Mouse (Mus musculus): ENCODE results near the gene Tap1. TPM values are rescaled to one million over a fixed set of nuclear protein-coding genes. Genes with fewer than 3 reads are reported as not detected.

Tap1 gene
- polyA plus RNA-seq, 1 experiment, result 2.7 TPM

GRCm38 (mm10) chr17:34183564-34184219 is 3.7 kb upstream of the Tap1 start:
- DNase-seq, result no peak
- H3K4me1 ChIP-seq (ENCODE audit: control insufficient read depth, insufficient read depth, low read length), result no peaks in the 10 kb centered on the region
- TF ChIP-seq CTCF (IDR thresholded peaks at IDR 0.05; ENCODE audit: borderline replicate concordance, insufficient read depth, low read depth, low read length), result no peak
- no peak for TF ChIP-seq POLR2A (IDR thresholded peaks at IDR 0.05; ENCODE audit: borderline replicate concordance, insufficient read depth, low read length)
- 50% methylated on average over 15 of the region's 15 CpGs for WGBS
- H3K27ac ChIP-seq (ENCODE audit: insufficient read depth, low read length), result no peak overlapping the region
- no peak overlapping the region for H3K4me3 ChIP-seq (replicated peaks; ENCODE audit: insufficient read depth, low read depth, low read length)
- H3K27me3 ChIP-seq (ENCODE audit: control insufficient read depth, insufficient read depth, low read length), result peaks cover 2% of the 10 kb centered on the region; the same call in 1 of the 2 replicates

GRCm38 (mm10) chr17:34185526-34185925 is 1.8 kb upstream of the Tap1 start:
- TF ChIP-seq POLR2A (IDR thresholded peaks at IDR 0.05; ENCODE audit: borderline replicate concordance, insufficient read depth, low read length) (no peak), CTCF (IDR thresholded peaks at IDR 0.05; ENCODE audit: borderline replicate concordance, insufficient read depth, low read depth, low read length) (no peak)
- peaks cover 2% of the 10 kb centered on the region; the same call in 1 of the 2 replicates for H3K27me3 ChIP-seq (ENCODE audit: control insufficient read depth, insufficient read depth, low read length)
- no peak overlapping the region for H3K4me3 ChIP-seq (replicated peaks; ENCODE audit: insufficient read depth, low read depth, low read length)
- H3K4me1 ChIP-seq (ENCODE audit: control insufficient read depth, insufficient read depth, low read length), result no peaks in the 10 kb centered on the region
- H3K27ac ChIP-seq (ENCODE audit: insufficient read depth, low read length), result no peak overlapping the region
- DNase-seq, result no peak
- WGBS, result 90% methylated on average over 9 of the region's 9 CpGs

DNA sequence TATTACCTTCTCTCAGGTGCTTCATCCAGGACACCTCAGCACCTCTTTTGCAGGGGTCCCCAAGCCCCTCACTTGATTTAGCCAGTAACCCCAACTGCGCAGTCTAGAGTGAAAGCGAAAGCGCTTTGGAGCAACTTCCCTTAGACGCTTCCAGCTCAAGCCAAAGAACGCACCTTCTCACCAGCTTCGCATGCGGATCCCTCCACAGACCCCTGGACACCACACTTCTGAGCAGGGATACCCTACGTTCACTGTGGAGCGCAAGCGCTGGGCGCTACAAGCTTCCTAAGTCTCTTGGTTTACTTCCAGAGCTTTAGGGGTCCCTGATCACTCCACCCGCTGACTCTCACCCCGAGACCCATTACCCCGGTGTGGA is 480 bp upstream of the Tap1 start:
- H3K27ac ChIP-seq (ENCODE audit: insufficient read depth, low read length), result no peak overlapping the region
- no peak for DNase-seq

GRCm38 (mm10) chr17:34188010-34188409 is 657 bp downstream of the Tap1 start:
- 2% methylated on average over 20 of the region's 20 CpGs for WGBS
- H3K4me1 ChIP-seq (ENCODE audit: control insufficient read depth, insufficient read depth, low read length), result no peaks in the 10 kb centered on the region
- no peak overlapping the region for H3K4me3 ChIP-seq (replicated peaks; ENCODE audit: insufficient read depth, low read depth, low read length)
- no peak for DNase-seq
- peaks cover 2% of the 10 kb centered on the region; the same call in 1 of the 2 replicates for H3K27me3 ChIP-seq (ENCODE audit: control insufficient read depth, insufficient read depth, low read length)
- no peak overlapping the region for H3K27ac ChIP-seq (ENCODE audit: insufficient read depth, low read length)
- no peak for TF ChIP-seq POLR2A (IDR thresholded peaks at IDR 0.05; ENCODE audit: borderline replicate concordance, insufficient read depth, low read length)
- TF ChIP-seq CTCF (IDR thresholded peaks at IDR 0.05; ENCODE audit: borderline replicate concordance, insufficient read depth, low read depth, low read length), result no peak

More for the DNA sequence above, 480 bp upstream of the Tap1 start:
- peak overlapping the region; percentile 56 for H3K4me3 ChIP-seq (replicated peaks; ENCODE audit: insufficient read depth, low read depth, low read length)
- H3K4me1 ChIP-seq (ENCODE audit: control insufficient read depth, insufficient read depth, low read length), result no peaks in the 10 kb centered on the region
- peaks cover 2% of the 10 kb centered on the region; the same call in 1 of the 2 replicates for H3K27me3 ChIP-seq (ENCODE audit: control insufficient read depth, insufficient read depth, low read length)
- TF ChIP-seq CTCF (IDR thresholded peaks at IDR 0.05; ENCODE audit: borderline replicate concordance, insufficient read depth, low read depth, low read length) (no peak), POLR2A (IDR thresholded peaks at IDR 0.05; ENCODE audit: borderline replicate concordance, insufficient read depth, low read length) (no peak)
- 2% methylated on average over 14 of the region's 14 CpGs for WGBS

DNA sequence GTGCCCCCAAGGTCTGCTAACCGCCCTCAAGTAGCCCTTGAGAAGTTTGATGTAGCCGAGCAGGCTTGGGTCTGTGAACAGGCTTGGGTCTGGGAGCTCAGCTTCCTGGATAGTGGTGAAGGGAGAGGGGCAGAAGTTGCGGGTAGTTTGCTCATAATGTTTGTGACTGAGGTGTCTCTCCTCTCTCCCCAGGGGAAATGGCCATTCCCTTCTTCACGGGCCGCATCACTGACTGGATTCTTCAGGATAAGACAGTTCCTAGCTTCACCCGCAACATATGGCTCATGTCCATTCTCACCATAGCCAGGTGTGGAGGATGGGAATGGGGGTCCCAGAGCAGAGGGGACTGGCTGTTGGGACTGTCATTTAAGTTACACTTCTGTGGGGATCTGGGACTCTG is 1.6 kb downstream of the Tap1 start:
- Histone ChIP-seq H3K4me3 (replicated peaks; ENCODE audit: insufficient read depth, low read depth, low read length) (no peak overlapping the region), H3K27ac (ENCODE audit: insufficient read depth, low read length) (no peak overlapping the region), H3K27me3 (ENCODE audit: control insufficient read depth, insufficient read depth, low read length) (peaks cover 2% of the 10 kb centered on the region; the same call in 1 of the 2 replicates), H3K4me1 (ENCODE audit: control insufficient read depth, insufficient read depth, low read length) (no peaks in the 10 kb centered on the region)
- no peak for DNase-seq
- WGBS, result 82% methylated on average over 6 of the region's 6 CpGs
- TF ChIP-seq CTCF (IDR thresholded peaks at IDR 0.05; ENCODE audit: borderline replicate concordance, insufficient read depth, low read depth, low read length) (no peak), POLR2A (IDR thresholded peaks at IDR 0.05; ENCODE audit: borderline replicate concordance, insufficient read depth, low read length) (no peak)

DNA sequence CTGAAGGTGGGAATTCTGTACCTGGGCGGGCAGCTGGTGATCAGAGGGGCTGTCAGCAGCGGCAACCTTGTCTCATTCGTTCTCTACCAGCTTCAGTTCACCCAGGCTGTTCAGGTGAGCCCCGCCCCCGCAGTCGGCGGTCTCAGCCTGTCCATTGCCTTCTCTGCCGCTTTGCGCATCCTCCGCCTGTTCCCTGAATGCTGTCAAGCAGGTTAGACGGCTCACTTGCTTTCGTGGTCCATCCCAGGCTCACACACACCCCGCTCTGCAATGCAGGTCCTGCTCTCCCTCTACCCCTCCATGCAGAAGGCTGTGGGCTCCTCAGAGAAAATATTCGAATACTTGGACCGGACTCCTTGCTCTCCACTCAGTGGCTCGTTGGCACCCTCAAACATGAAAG is 5.5 kb downstream of the Tap1 start:
- 26% methylated on average over 16 of the region's 16 CpGs for WGBS
- no peak for DNase-seq
- Histone ChIP-seq H3K27ac (ENCODE audit: insufficient read depth, low read length) (no peak overlapping the region), H3K4me3 (replicated peaks; ENCODE audit: insufficient read depth, low read depth, low read length) (no peak overlapping the region), H3K27me3 (ENCODE audit: control insufficient read depth, insufficient read depth, low read length) (peaks cover 2% of the 10 kb centered on the region; the same call in 1 of the 2 replicates), H3K4me1 (ENCODE audit: control insufficient read depth, insufficient read depth, low read length) (no peaks in the 10 kb centered on the region)
- TF ChIP-seq POLR2A (IDR thresholded peaks at IDR 0.05; ENCODE audit: borderline replicate concordance, insufficient read depth, low read length), result no peak
- TF ChIP-seq CTCF (IDR thresholded peaks at IDR 0.05; ENCODE audit: borderline replicate concordance, insufficient read depth, low read depth, low read length), result no peak

GRCm38 (mm10) chr17:34193468-34193867 is 6.1 kb downstream of the Tap1 start:
- DNase-seq, result no peak
- TF ChIP-seq POLR2A (IDR thresholded peaks at IDR 0.05; ENCODE audit: borderline replicate concordance, insufficient read depth, low read length) (no peak), CTCF (IDR thresholded peaks at IDR 0.05; ENCODE audit: borderline replicate concordance, insufficient read depth, low read depth, low read length) (no peak)
- Histone ChIP-seq H3K4me3 (replicated peaks; ENCODE audit: insufficient read depth, low read depth, low read length) (no peak overlapping the region), H3K27me3 (ENCODE audit: control insufficient read depth, insufficient read depth, low read length) (no peaks in the 10 kb centered on the region), H3K4me1 (ENCODE audit: control insufficient read depth, insufficient read depth, low read length) (no peaks in the 10 kb centered on the region), H3K27ac (ENCODE audit: insufficient read depth, low read length) (no peak overlapping the region)
- 59% methylated on average over 8 of the region's 8 CpGs for WGBS

DNA sequence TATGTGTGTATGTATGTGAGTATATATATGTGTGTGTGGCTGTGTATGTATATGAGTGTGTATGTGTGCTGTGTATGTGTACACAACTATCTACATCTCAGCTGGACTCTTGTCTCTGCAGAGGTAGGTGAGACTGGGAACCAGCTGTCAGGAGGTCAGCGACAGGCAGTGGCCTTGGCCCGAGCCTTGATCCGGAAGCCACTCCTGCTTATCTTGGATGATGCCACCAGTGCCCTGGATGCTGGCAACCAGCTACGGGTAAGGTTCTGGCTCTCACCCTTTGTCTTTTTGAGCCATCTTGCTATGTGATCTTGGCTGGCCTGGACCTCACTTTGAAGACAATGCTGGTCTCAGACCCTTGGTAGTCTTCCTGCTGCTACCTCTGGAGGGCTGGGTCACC is 7.4 kb downstream of the Tap1 start:
- no peak overlapping the region for H3K4me3 ChIP-seq (replicated peaks; ENCODE audit: insufficient read depth, low read depth, low read length)
- DNase-seq, result no peak
- TF ChIP-seq CTCF (IDR thresholded peaks at IDR 0.05; ENCODE audit: borderline replicate concordance, insufficient read depth, low read depth, low read length), result no peak
- WGBS, result 88% methylated on average over 4 of the region's 4 CpGs
- H3K4me1 ChIP-seq (ENCODE audit: control insufficient read depth, insufficient read depth, low read length), result no peaks in the 10 kb centered on the region
- H3K27ac ChIP-seq (ENCODE audit: insufficient read depth, low read length), result no peak overlapping the region
- no peaks in the 10 kb centered on the region for H3K27me3 ChIP-seq (ENCODE audit: control insufficient read depth, insufficient read depth, low read length)
